Mouse (Mus musculus): ENCODE measurements around the gene Elavl4.

The Elavl4 gene

GRCm38 (mm10) chr4:110266804-110267575 is 84.7 kb downstream of the Elavl4 start:
- DNase-seq (ENCODE audit: low spot score): no peak

DNA sequence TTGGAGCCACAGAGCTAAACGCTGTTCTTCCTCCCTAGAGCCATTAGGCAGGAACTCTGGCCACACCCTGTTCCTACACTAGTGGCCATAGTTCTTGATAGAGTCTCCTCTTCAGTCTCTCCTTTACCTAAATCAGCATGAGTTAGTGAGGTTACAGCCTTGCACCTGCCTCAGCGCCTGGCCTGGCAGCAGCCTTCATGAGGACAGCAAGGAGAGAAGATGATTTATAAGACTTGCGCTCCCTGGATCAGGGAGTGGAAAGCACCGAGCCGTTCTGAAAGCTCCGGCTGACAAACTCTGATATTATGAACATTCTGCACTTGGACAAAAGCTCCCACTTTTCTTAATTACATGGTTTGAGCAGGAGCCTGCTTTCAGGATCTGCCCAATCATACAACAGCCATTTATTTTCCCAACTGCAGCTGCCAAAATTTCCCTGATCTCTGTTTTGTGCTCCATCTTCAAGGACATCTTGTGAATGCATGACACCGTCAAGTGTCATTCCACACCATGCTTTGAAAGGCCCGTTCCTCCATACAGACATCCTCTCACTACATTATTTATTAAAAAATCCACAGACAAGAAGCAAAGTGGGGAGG is 87.3 kb downstream of the Elavl4 start:
- no peak for DNase-seq (ENCODE audit: low spot score)

DNA sequence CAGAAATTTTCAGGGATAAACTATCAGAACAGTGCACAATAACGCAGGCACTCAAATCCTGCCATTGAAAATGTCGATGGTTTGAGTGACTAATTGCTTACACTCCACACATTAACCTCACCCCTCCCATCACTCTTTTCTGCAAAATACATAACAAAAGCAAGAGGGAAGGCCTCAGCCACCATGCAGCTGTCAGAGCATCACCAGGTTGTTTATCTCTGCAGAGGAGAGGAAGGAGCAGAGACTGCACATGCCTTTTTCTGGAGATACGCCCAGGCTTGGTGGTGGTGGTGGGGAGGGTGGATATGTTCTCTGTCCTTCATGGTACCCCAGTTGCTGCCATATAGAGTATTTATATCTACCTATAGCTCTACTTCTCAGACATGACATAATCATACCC is 94.3 kb downstream of the Elavl4 start:
- DNase-seq (ENCODE audit: low spot score): no peak

GRCm38 (mm10) chr4:110255617-110256016 is 96.1 kb downstream of the Elavl4 start:
- no peak for DNase-seq (ENCODE audit: low spot score)

- no peak for DNase-seq (ENCODE audit: low spot score)
These were observed 101.7 kb downstream of the Elavl4 start for GRCm38 (mm10) chr4:110250055-110250454.

- no peak for DNase-seq (ENCODE audit: low spot score)
These were observed 108.8 kb downstream of the Elavl4 start for GRCm38 (mm10) chr4:110242879-110243278.

DNA sequence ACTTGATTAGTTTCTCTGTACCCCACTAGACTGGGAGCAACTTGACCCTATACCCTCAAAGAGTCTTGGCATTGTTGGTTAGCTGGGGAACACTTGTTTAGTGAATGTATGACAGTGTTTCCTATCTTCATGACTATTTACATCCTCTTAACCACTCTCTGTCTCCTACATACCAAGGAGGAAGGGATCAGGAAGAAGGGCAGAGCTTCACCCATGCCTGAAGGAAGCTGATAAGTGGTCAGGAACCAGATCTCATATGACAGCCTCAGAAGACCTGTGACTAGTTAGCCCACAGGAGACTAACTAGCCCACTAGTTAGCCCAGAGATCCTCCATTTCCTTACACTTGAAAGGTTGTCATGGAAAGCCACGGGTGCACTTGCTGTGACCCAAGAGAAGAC is 117.2 kb downstream of the Elavl4 start:
- no peak for DNase-seq (ENCODE audit: low spot score)

DNA sequence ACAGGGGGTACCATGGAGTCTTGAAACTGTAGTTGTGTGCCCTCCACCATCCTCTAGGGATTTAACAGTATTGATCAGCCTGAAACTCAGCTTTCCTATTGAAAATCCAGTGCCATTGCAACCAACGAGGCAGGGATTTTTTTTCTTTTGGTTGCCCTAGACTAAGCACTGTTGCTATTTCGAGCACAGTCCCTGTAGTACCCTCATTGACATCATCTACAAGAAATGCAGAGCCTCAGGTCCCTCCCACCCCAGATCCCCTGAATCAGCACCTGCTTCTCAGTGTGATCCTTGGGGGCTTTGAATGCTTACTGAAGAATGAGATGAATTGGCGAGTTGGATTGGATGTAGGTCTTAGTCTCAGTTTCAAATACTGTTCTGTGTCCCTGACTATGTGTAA is 119.4 kb downstream of the Elavl4 start:
- DNase-seq (ENCODE audit: low spot score): no peak

- no peak for DNase-seq (ENCODE audit: low spot score)
These were observed 119.9 kb downstream of the Elavl4 start for GRCm38 (mm10) chr4:110231799-110232198.

DNA sequence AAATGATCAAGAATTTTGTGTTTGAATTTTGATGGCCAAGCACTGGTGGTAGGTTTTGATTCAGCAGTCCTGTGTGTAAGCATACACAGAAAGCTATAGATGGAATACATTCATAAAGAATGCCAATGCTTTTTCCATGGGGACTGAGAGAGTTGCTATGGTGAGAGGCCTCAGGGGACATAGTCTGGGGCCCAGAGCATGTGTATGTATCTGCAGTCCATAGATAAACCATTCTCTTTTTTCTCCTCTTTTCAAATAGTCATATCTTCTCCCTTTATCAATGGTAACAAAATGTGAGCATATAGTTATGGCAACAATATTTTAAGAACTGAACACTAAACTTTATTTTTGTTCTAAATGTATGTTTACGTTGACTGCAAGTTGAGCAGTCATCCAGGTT is 122.1 kb downstream of the Elavl4 start:
- no peak for DNase-seq (ENCODE audit: low spot score)

GRCm38 (mm10) chr4:110229238-110229637 is 122.5 kb downstream of the Elavl4 start:
- DNase-seq (ENCODE audit: low spot score): no peak

DNA sequence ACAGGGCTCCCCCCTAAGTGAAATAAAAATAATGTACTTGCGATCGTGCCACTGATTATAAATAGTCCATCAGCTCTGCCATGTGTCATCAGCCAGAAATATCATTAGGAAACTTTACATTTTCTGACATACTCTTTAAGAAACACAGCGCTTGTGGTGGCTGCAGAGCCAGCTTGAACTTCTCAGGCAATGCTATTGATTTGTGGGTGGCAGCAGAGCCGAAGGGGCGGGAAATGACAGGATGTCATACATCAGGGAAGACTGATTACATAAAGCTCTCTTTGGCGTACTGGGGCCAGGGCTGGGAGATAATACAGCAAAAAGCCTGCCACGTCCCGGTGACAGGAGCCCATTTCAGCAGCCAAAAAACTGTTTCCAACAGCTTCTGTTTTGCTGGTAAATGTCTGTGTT is 124.1 kb downstream of the Elavl4 start:
- DNase-seq (ENCODE audit: low spot score): no peak

DNA sequence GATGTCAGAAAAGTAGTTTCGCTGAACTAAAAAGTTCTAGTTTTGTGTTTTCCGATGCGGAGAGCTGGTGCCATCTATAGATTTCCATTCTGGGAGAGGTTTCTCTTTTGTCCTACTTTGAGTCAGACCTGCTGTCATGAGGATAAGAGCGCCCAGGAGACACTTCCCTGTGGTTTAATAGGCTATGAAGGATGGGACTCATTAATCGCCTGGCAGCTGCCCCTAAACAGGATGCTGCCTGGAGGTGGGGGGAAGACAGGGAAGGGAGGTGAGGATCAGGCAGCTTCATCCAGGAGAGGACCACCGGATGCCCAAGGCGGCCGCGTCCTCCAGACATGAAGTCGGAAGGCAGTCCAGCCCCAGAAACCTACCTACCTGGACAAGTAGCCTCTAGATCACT is 126.2 kb downstream of the Elavl4 start:
- DNase-seq (ENCODE audit: low spot score): no peak

DNA sequence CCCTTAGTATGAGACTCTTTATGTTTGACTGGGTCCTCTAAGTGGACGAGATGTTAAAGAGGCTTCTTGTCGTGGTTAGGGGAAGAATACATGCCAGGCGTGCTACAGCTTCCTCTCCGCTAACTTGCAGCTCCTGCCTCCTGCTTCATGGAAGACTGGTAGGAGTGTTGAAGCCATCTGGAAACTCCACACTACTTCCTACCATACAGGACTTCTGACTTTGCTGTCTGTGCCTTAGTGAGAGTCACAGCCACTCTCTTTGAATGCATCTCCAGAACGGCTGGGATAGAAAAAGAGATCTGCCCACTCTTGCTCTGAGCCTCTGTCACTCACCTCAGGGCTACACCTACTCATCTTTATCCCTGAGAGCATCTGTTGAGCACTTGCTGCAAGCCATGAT is 132.9 kb downstream of the Elavl4 start:
- DNase-seq (ENCODE audit: low spot score): no peak

DNA sequence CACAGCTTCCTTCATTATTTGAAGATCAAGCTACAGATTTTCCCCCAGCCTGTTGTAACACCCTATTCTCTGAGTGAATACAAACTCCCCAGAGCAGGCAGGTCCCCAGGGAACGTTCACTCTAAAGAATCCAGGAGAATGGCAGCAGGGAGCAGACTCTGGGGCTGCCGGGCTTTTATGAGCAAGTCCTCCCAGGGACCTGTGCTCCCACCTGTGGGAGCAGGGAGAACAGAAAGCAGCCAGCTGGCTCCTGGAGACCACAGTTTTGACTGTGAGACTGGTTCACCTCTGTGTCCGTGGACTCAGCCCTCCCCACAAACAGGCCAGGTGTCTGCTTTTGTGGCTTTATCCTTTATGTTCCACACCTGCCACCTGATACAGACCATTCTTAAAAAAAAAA is 134.2 kb downstream of the Elavl4 start:
- DNase-seq (ENCODE audit: low spot score): no peak

GRCm38 (mm10) chr4:110214543-110214942 is 137.2 kb downstream of the Elavl4 start:
- DNase-seq (ENCODE audit: low spot score): no peak

GRCm38 (mm10) chr4:110213666-110214065 is 138.0 kb downstream of the Elavl4 start:
- DNase-seq (ENCODE audit: low spot score): no peak

- DNase-seq (ENCODE audit: low spot score): no peak
These were observed 141.5 kb downstream of the Elavl4 start for GRCm38 (mm10) chr4:110210246-110210645.

DNA sequence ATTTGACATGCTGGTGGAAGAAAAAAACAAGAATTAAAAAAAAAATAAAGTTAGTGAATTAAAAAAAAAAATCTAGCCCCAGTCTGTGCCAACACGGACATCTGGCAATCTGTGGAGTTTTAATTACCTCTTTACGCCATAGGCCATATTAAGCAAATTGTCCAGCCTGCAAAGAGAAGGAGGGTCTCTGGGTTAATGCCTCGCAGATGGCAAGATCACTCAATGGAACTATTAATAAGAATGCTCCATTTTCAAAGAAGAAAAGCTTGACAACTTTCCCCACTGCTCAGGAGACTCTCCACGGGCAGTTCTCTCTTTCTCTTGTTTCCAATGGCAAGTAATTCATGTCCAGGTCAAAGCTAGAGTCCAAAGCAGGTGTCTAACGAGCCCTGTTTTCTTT is 142.1 kb downstream of the Elavl4 start:
- no peak for DNase-seq (ENCODE audit: low spot score)

DNA sequence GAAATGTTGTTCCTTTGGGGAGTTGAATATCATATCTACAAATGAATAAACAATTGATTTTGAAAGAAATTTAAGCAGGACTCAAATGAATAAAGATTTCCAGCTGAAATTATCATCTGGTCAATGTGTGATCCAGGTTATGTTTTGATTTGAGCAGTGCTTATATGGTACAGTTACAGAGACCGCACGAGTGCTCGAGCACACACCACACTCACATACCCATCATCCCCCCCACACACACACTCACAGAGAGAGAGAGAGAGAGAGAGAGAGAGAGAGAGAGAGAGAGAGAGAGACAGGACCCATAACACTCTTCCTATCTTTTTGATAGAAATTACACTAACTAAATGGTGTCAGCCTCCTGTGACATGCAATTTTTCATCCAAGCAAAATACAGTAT is 150.0 kb downstream of the Elavl4 start:
- no peak for DNase-seq (ENCODE audit: low spot score)

GRCm38 (mm10) chr4:110199897-110200296 is 151.8 kb downstream of the Elavl4 start:
- DNase-seq (ENCODE audit: low spot score): no peak

DNA sequence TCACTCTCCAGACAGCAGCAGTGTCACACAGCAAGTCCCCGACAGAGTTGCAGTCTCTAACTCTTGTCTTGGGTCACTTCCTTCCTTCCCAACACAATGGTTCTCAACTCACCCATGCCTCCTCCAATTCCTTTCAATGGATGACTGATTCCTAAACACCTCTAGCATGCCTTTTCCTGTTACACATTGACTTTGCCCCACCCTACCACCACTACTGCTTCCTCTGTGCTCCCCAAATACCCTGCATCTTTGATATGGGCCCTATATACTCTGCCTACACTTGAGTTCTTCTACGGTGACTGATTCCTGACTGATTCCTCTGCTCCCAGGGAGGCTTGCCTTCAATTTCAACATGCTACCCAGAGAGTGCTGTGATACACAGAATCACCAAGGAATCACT is 153.1 kb downstream of the Elavl4 start:
- no peak for DNase-seq (ENCODE audit: low spot score)

DNA sequence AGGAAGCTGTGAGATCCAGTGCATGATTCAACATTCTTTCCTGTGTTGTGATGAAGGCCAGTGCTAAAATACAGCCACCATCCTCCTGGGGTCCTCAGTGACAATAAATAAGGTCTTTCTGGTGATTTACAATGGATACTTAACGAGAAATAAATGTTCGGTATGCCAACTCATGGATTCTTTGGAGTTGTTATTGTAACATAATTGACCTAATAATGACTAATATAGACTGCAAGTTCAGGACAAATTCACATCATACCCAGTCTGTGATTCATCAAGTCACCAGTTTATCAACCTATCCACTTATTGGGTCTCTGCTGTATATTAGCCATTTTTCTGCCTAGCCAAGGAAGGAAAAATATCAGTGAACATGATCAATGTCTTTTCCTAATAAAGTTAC is 174.4 kb downstream of the Elavl4 start:
- DNase-seq (ENCODE audit: low spot score): no peak

GRCm38 (mm10) chr4:110172028-110172427 is 179.7 kb downstream of the Elavl4 start:
- no peak for DNase-seq (ENCODE audit: low spot score)

Measured in adipocyte (in vitro differentiated cells).